Mouse (Mus musculus): ENCODE measurements around the gene Lama2. TPM values are rescaled to one million over a fixed set of nuclear protein-coding genes. Genes with fewer than 3 reads are reported as not detected.
A peak's percentile ranks its signal among the peaks of the same experiment; 100 is the strongest.

The Lama2 gene
- total and polyA plus RNA-seq, 3 experiments: 32.8 to 105 (median 88.2) TPM

GRCm38 (mm10) chr10:27285098-27285860, 334.3 kb downstream of the Lama2 start:
- DNase-seq: no peak
- H3K36me3 ChIP-seq (ENCODE audit: control insufficient read depth, insufficient read depth, low read length): peaks cover 2% of the 10 kb centered on the region; the same call in 1 of the 2 replicates
- H3K4me3 ChIP-seq: no peak overlapping the region
- H3K27me3 ChIP-seq (ENCODE audit: control insufficient read depth, insufficient read depth, low read length): no peaks in the 10 kb centered on the region
- peak overlapping the region; percentile 7; the same call in 1 of the 2 replicates for H3K27ac ChIP-seq
- H3K9ac ChIP-seq (ENCODE audit: low read depth, low read length): no peak overlapping the region
- no peaks in the 10 kb centered on the region for H3K79me2 ChIP-seq (replicated peaks; ENCODE audit: control insufficient read depth, insufficient read depth, low read length)
- intact Hi-C loops (cut with DNase I): no loop called here
- WGBS: 34% methylated on average over 10 of the region's 10 CpGs
- peaks cover 2% of the 10 kb centered on the region for H3K4me1 ChIP-seq (ENCODE audit: control insufficient read depth, insufficient read depth, low read length)
- no peak for TF ChIP-seq POLR2A (IDR thresholded peaks at IDR 0.05; ENCODE audit: insufficient read depth, low read depth, low read length)
- no peak for TF ChIP-seq EP300 (IDR thresholded peaks at IDR 0.05; ENCODE audit: insufficient read depth, low read depth, low read length)
- no peak for TF ChIP-seq CTCF (IDR thresholded peaks at IDR 0.05)

- H3K79me2 ChIP-seq (replicated peaks; ENCODE audit: control insufficient read depth, insufficient read depth, low read length): no peaks in the 10 kb centered on the region
- TF ChIP-seq EP300 (IDR thresholded peaks at IDR 0.05; ENCODE audit: insufficient read depth, low read depth, low read length) (no peak), POLR2A (IDR thresholded peaks at IDR 0.05; ENCODE audit: insufficient read depth, low read depth, low read length) (no peak), CTCF (IDR thresholded peaks at IDR 0.05) (no peak)
- 75% methylated on average over 2 of the region's 2 CpGs for WGBS
- no peaks in the 10 kb centered on the region; the same call in 1 of the 2 replicates for H3K4me1 ChIP-seq (ENCODE audit: control insufficient read depth, insufficient read depth, low read length)
- no peak overlapping the region for H3K27ac ChIP-seq
- intact Hi-C loops (cut with DNase I): no loop called here
- H3K9ac ChIP-seq (ENCODE audit: low read depth, low read length): no peak overlapping the region
- no peaks in the 10 kb centered on the region; the same call in 1 of the 2 replicates for H3K36me3 ChIP-seq (ENCODE audit: control insufficient read depth, insufficient read depth, low read length)
- no peak for DNase-seq
- no peak overlapping the region for H3K4me3 ChIP-seq
- H3K27me3 ChIP-seq (ENCODE audit: control insufficient read depth, insufficient read depth, low read length): no peaks in the 10 kb centered on the region
Observed at GRCm38 (mm10) chr10:27267432-27267831, 352.1 kb downstream of the Lama2 start.

GRCm38 (mm10) chr10:27265812-27266211, 353.7 kb downstream of the Lama2 start:
- no peak overlapping the region for H3K4me3 ChIP-seq
- H3K27ac ChIP-seq: no peak overlapping the region
- H3K79me2 ChIP-seq (replicated peaks; ENCODE audit: control insufficient read depth, insufficient read depth, low read length): no peaks in the 10 kb centered on the region
- TF ChIP-seq EP300 (IDR thresholded peaks at IDR 0.05; ENCODE audit: insufficient read depth, low read depth, low read length) (no peak), CTCF (IDR thresholded peaks at IDR 0.05) (no peak)
- intact Hi-C loops (cut with DNase I): no loop called here
- no peaks in the 10 kb centered on the region; the same call in 1 of the 2 replicates for H3K4me1 ChIP-seq (ENCODE audit: control insufficient read depth, insufficient read depth, low read length)
- no peak overlapping the region for H3K9ac ChIP-seq (ENCODE audit: low read depth, low read length)
- no peaks in the 10 kb centered on the region for H3K27me3 ChIP-seq (ENCODE audit: control insufficient read depth, insufficient read depth, low read length)
- whole genome bisulfite sequencing: 50% methylated on average over 2 of the region's 2 CpGs
- no peaks in the 10 kb centered on the region; the same call in 1 of the 2 replicates for H3K36me3 ChIP-seq (ENCODE audit: control insufficient read depth, insufficient read depth, low read length)
- no peak for DNase-seq

GRCm38 (mm10) chr10:27264713-27265112, 354.8 kb downstream of the Lama2 start:
- peak; percentile 61 for TF ChIP-seq CTCF (IDR thresholded peaks at IDR 0.05)
- no peak for TF ChIP-seq EP300 (IDR thresholded peaks at IDR 0.05; ENCODE audit: insufficient read depth, low read depth, low read length)
- intact Hi-C loops (cut with DNase I): no loop called here
- H3K79me2 ChIP-seq (replicated peaks; ENCODE audit: control insufficient read depth, insufficient read depth, low read length): no peaks in the 10 kb centered on the region
- H3K27me3 ChIP-seq (ENCODE audit: control insufficient read depth, insufficient read depth, low read length): no peaks in the 10 kb centered on the region
- H3K27ac ChIP-seq: no peak overlapping the region
- no peaks in the 10 kb centered on the region; the same call in 1 of the 2 replicates for H3K36me3 ChIP-seq (ENCODE audit: control insufficient read depth, insufficient read depth, low read length)
- no peaks in the 10 kb centered on the region; the same call in 1 of the 2 replicates for H3K4me1 ChIP-seq (ENCODE audit: control insufficient read depth, insufficient read depth, low read length)
- H3K4me3 ChIP-seq: no peak overlapping the region
- DNase-seq: no peak
- no peak overlapping the region for H3K9ac ChIP-seq (ENCODE audit: low read depth, low read length)
- 59% methylated on average over 2 of the region's 2 CpGs for WGBS

- H3K27me3 ChIP-seq (ENCODE audit: control insufficient read depth, insufficient read depth, low read length): no peaks in the 10 kb centered on the region
- H3K79me2 ChIP-seq (replicated peaks; ENCODE audit: control insufficient read depth, insufficient read depth, low read length): no peaks in the 10 kb centered on the region
- no peak overlapping the region for H3K27ac ChIP-seq
- intact Hi-C loops (cut with DNase I): no loop called here
- no peak overlapping the region for H3K4me3 ChIP-seq
- H3K36me3 ChIP-seq (ENCODE audit: control insufficient read depth, insufficient read depth, low read length): no peaks in the 10 kb centered on the region
- no peak for TF ChIP-seq EP300 (IDR thresholded peaks at IDR 0.05; ENCODE audit: insufficient read depth, low read depth, low read length)
- no peak for TF ChIP-seq POLR2A (IDR thresholded peaks at IDR 0.05; ENCODE audit: insufficient read depth, low read depth, low read length)
- no peak for TF ChIP-seq CTCF (IDR thresholded peaks at IDR 0.05)
- WGBS: 98% methylated on average over 1 of the region's 1 CpGs
- no peaks in the 10 kb centered on the region for H3K4me1 ChIP-seq (ENCODE audit: control insufficient read depth, insufficient read depth, low read length)
- no peak for DNase-seq
- H3K9ac ChIP-seq (ENCODE audit: low read depth, low read length): no peak overlapping the region
Observed at GRCm38 (mm10) chr10:27249741-27250140, 369.8 kb downstream of the Lama2 start.

- Histone ChIP-seq H3K9ac (ENCODE audit: low read depth, low read length) (no peak overlapping the region), H3K36me3 (ENCODE audit: control insufficient read depth, insufficient read depth, low read length) (peaks cover 6% of the 10 kb centered on the region), H3K79me2 (replicated peaks; ENCODE audit: control insufficient read depth, insufficient read depth, low read length) (no peaks in the 10 kb centered on the region), H3K27ac (no peak overlapping the region; the same call in 1 of the 2 replicates), H3K27me3 (ENCODE audit: control insufficient read depth, insufficient read depth, low read length) (no peaks in the 10 kb centered on the region), H3K4me3 (no peak overlapping the region), H3K4me1 (ENCODE audit: control insufficient read depth, insufficient read depth, low read length) (no peaks in the 10 kb centered on the region; the same call in 1 of the 2 replicates)
- WGBS: 34% methylated on average over 4 of the region's 4 CpGs
- intact Hi-C loops (cut with DNase I): no loop called here
- no peak for TF ChIP-seq EP300 (IDR thresholded peaks at IDR 0.05; ENCODE audit: insufficient read depth, low read depth, low read length)
- TF ChIP-seq POLR2A (IDR thresholded peaks at IDR 0.05; ENCODE audit: insufficient read depth, low read depth, low read length): no peak
- TF ChIP-seq CTCF (IDR thresholded peaks at IDR 0.05): no peak
- DNase-seq: no peak
Observed at GRCm38 (mm10) chr10:27234755-27235154, 384.8 kb downstream of the Lama2 start.

All from heart, adult 2 months (tissue).